In genomic region chrX:104931153-104931706, GRCm38 (mm10) we compare ENCODE assay signal across 24 mouse cellular contexts.
DNase-seq lines count a peak whose midpoint lies in the region; ATAC-seq and TF ChIP-seq lines count a peak whose summit lies in the region.
"Had no signal": no experiment of that assay in that cellular context is flagged by ENCODE, and none has a peak within 500 bp of the region (broad histone marks: within the 10 kb centered on the region; RNA-seq: fewer than 3 reads in every experiment).

No protein-coding gene starts in this region.

- DNase-seq in forebrain, embryonic 14.5 days (ENCODE audit: low spot score) = peak; percentile 37
- DNase-seq in hindbrain, postnatal 0 days (ENCODE audit: low spot score) = peak; percentile 31
- no peak for DNase-seq in midbrain, embryonic 11.5 days (ENCODE audit: low spot score, missing footprints)
- DNase-seq in spleen, postnatal 14 days (ENCODE audit: low spot score in 2 of 2) = no peak
- no peak for DNase-seq in cerebellum, postnatal 36 days
- DNase-seq: adrenal gland, postnatal 14 days; cerebellum, adult 18-20 months; cerebellum, postnatal 25 days; gastrocnemius, adult 2 months; heart, postnatal 10 days; kidney, adult 9 months; kidney, postnatal 36 days; lung, adult 18-20 months; lung, postnatal 14 days; thymus, postnatal 36 days had no signal

- no peaks in the 10 kb centered on the region for H3K36me3 ChIP-seq in forebrain, embryonic 14.5 days (ENCODE audit: control insufficient read depth, insufficient read depth, low read length)
- H3K36me3 ChIP-seq in forebrain, embryonic 13.5 days (ENCODE audit: poor library complexity, severe bottlenecking) = no peaks in the 10 kb centered on the region
- H3K36me3 ChIP-seq in hindbrain, postnatal 0 days (ENCODE audit: insufficient read depth, low read length) = no peaks in the 10 kb centered on the region
- no peaks in the 10 kb centered on the region for H3K36me3 ChIP-seq in hindbrain, embryonic 13.5 days
- no peaks in the 10 kb centered on the region for H3K36me3 ChIP-seq in midbrain, embryonic 16.5 days (ENCODE audit: control insufficient read depth, insufficient read depth, low read length)
- no peaks in the 10 kb centered on the region for H3K36me3 ChIP-seq in midbrain, embryonic 11.5 days (ENCODE audit: control insufficient read depth, insufficient read depth, low read length)
- H3K36me3 ChIP-seq: G1E; intestine, embryonic 15.5 days; neural tube, embryonic 12.5 days had no signal

- no peaks in the 10 kb centered on the region for H3K9me3 ChIP-seq in forebrain, embryonic 14.5 days (replicated peaks; ENCODE audit: control insufficient read depth, low read length)
- H3K9me3 ChIP-seq in forebrain, embryonic 13.5 days (replicated peaks) = no peaks in the 10 kb centered on the region
- H3K9me3 ChIP-seq in hindbrain, postnatal 0 days (ENCODE audit: low read length) = no peaks in the 10 kb centered on the region
- H3K9me3 ChIP-seq in hindbrain, embryonic 13.5 days = no peaks in the 10 kb centered on the region
- H3K9me3 ChIP-seq in midbrain, embryonic 16.5 days (replicated peaks; ENCODE audit: control insufficient read depth, low read length, poor library complexity, severe bottlenecking) = no peaks in the 10 kb centered on the region
- H3K9me3 ChIP-seq in midbrain, embryonic 11.5 days (ENCODE audit: control insufficient read depth, low read length) = no peaks in the 10 kb centered on the region
- H3K9me3 ChIP-seq: G1E; intestine, embryonic 15.5 days; neural tube, embryonic 12.5 days had no signal

- no peak for TF ChIP-seq CTCF in hindbrain, postnatal 0 days (IDR thresholded peaks at IDR 0.05; ENCODE audit: low read depth)

- no peak overlapping the region for H3K4me2 ChIP-seq in forebrain, embryonic 14.5 days (ENCODE audit: low read length)
- no peak overlapping the region for H3K4me2 ChIP-seq in forebrain, embryonic 13.5 days
- H3K4me2 ChIP-seq in hindbrain, postnatal 0 days (ENCODE audit: low read depth, low read length) = no peak overlapping the region
- no peak overlapping the region for H3K4me2 ChIP-seq in hindbrain, embryonic 13.5 days
- H3K4me2 ChIP-seq in midbrain, embryonic 16.5 days (ENCODE audit: low read length) = no peak overlapping the region
- no peak overlapping the region for H3K4me2 ChIP-seq in midbrain, embryonic 11.5 days
- H3K4me2 ChIP-seq: heart, embryonic 11.5 days; intestine, embryonic 15.5 days; liver, embryonic 11.5 days; neural tube, embryonic 12.5 days had no signal

- H3K27ac ChIP-seq in forebrain, embryonic 14.5 days (ENCODE audit: low read depth, low read length) = no peak overlapping the region
- no peak overlapping the region for H3K27ac ChIP-seq in forebrain, embryonic 13.5 days
- H3K27ac ChIP-seq in hindbrain, postnatal 0 days = no peak overlapping the region
- no peak overlapping the region for H3K27ac ChIP-seq in hindbrain, embryonic 13.5 days
- no peak overlapping the region for H3K27ac ChIP-seq in midbrain, embryonic 16.5 days (ENCODE audit: low read length)
- H3K27ac ChIP-seq in midbrain, embryonic 11.5 days (ENCODE audit: low read depth, low read length) = no peak overlapping the region
- H3K27ac ChIP-seq: gastrocnemius, adult 2 months; intestine, embryonic 15.5 days; neural tube, embryonic 12.5 days had no signal

- H3K4me1 ChIP-seq in forebrain, embryonic 14.5 days (ENCODE audit: control insufficient read depth, insufficient read depth, low read length) = no peaks in the 10 kb centered on the region
- H3K4me1 ChIP-seq in forebrain, embryonic 13.5 days = no peaks in the 10 kb centered on the region
- H3K4me1 ChIP-seq in hindbrain, postnatal 0 days (ENCODE audit: insufficient read depth, low read length) = no peaks in the 10 kb centered on the region
- no peaks in the 10 kb centered on the region for H3K4me1 ChIP-seq in hindbrain, embryonic 13.5 days (replicated peaks)
- H3K4me1 ChIP-seq in midbrain, embryonic 16.5 days (ENCODE audit: control insufficient read depth, insufficient read depth, low read length) = no peaks in the 10 kb centered on the region
- H3K4me1 ChIP-seq in midbrain, embryonic 11.5 days (ENCODE audit: control insufficient read depth, insufficient read depth, low read length) = no peaks in the 10 kb centered on the region
- H3K4me1 ChIP-seq: intestine, embryonic 15.5 days; neural tube, embryonic 12.5 days had no signal

- no peak overlapping the region for H3K4me3 ChIP-seq in forebrain, embryonic 14.5 days (ENCODE audit: low read depth, low read length)
- H3K4me3 ChIP-seq in forebrain, embryonic 13.5 days = no peak overlapping the region
- H3K4me3 ChIP-seq in hindbrain, postnatal 0 days (ENCODE audit: low read length) = no peak overlapping the region
- no peak overlapping the region for H3K4me3 ChIP-seq in hindbrain, embryonic 13.5 days
- no peak overlapping the region for H3K4me3 ChIP-seq in midbrain, embryonic 16.5 days (ENCODE audit: low read depth, low read length)
- no peak overlapping the region for H3K4me3 ChIP-seq in midbrain, embryonic 11.5 days (ENCODE audit: low read depth, low read length)
- H3K4me3 ChIP-seq: erythroblast, embryonic 14.5 days; gastrocnemius, adult 2 months; intestine, embryonic 15.5 days; neural tube, embryonic 12.5 days had no signal

- ATAC-seq in forebrain, embryonic 14.5 days = no peak
- no peak for ATAC-seq in forebrain, embryonic 13.5 days
- no peak for ATAC-seq in hindbrain, postnatal 0 days
- no peak for ATAC-seq in hindbrain, embryonic 13.5 days (ENCODE audit: low FRiP score)
- peak; percentile 68 for ATAC-seq in midbrain, embryonic 16.5 days
- ATAC-seq in midbrain, embryonic 11.5 days (ENCODE audit: low FRiP score) = no peak
- ATAC-seq: intestine, embryonic 15.5 days had no signal

- WGBS in forebrain, embryonic 14.5 days = 96% methylated on average over 2 of the region's 2 CpGs
- WGBS in forebrain, embryonic 13.5 days = 86% methylated on average over 2 of the region's 2 CpGs
- 88% methylated on average over 2 of the region's 2 CpGs for WGBS in hindbrain, postnatal 0 days
- 94% methylated on average over 2 of the region's 2 CpGs for WGBS in hindbrain, embryonic 13.5 days
- WGBS in midbrain, embryonic 16.5 days = 80% methylated on average over 2 of the region's 2 CpGs
- WGBS in midbrain, embryonic 11.5 days = 94% methylated on average over 2 of the region's 2 CpGs

- H3K27me3 ChIP-seq in forebrain, embryonic 14.5 days (replicated peaks; ENCODE audit: control insufficient read depth, insufficient read depth, low read length) = 0 out of 2 replicates have a peak, but pooled peaks cover 4% of the 10 kb centered on the region
- H3K27me3 ChIP-seq in forebrain, embryonic 13.5 days = peaks cover 25% of the 10 kb centered on the region; the same call in 1 of the 2 replicates
- H3K27me3 ChIP-seq in hindbrain, postnatal 0 days (ENCODE audit: insufficient read depth, low read length) = no peaks in the 10 kb centered on the region
- H3K27me3 ChIP-seq in hindbrain, embryonic 13.5 days = peaks cover 52% of the 10 kb centered on the region
- H3K27me3 ChIP-seq in midbrain, embryonic 16.5 days (ENCODE audit: control insufficient read depth, insufficient read depth, low read depth, low read length) = peaks cover 14% of the 10 kb centered on the region
- peaks cover 13% of the 10 kb centered on the region for H3K27me3 ChIP-seq in midbrain, embryonic 11.5 days (ENCODE audit: control insufficient read depth, insufficient read depth, low read length)
- H3K27me3 ChIP-seq: intestine, embryonic 15.5 days; neural tube, embryonic 12.5 days had no signal

- H3K9ac ChIP-seq in forebrain, embryonic 14.5 days (ENCODE audit: low read length) = no peak overlapping the region
- no peak overlapping the region for H3K9ac ChIP-seq in forebrain, embryonic 13.5 days
- no peak overlapping the region for H3K9ac ChIP-seq in hindbrain, postnatal 0 days (replicated peaks; ENCODE audit: low read length)
- H3K9ac ChIP-seq in hindbrain, embryonic 13.5 days = no peak overlapping the region
- no peak overlapping the region for H3K9ac ChIP-seq in midbrain, embryonic 16.5 days (ENCODE audit: low read depth, low read length)
- no peak overlapping the region for H3K9ac ChIP-seq in midbrain, embryonic 11.5 days (ENCODE audit: low read length)
- H3K9ac ChIP-seq: intestine, embryonic 15.5 days; neural tube, embryonic 12.5 days had no signal

Comparison
In these comparisons a context has a peak if more than half of its experiments do, and no peak if none do; other contexts are left out.
1. DNase-seq: peak in forebrain, embryonic 14.5 days (single experiment) and hindbrain, postnatal 0 days (single experiment); none in midbrain, embryonic 11.5 days (single experiment), spleen, postnatal 14 days (0 of 2) and cerebellum, postnatal 36 days (0 of 2).